Mouse (Mus musculus) MEL (cell line): ENCODE measurements around the gene Hpse2.

Experiments
- BHLHE40 ChIP-seq: IDR thresholded peaks from 2 replicates; pipeline ENCODE4 v1.6.1; 2012; ENCODE audit warnings: low read depth, mild to moderate bottlenecking, inconsistent platforms, low read length, improper control_type of control experiment, borderline replicate concordance
- CTCF ChIP-seq, 3 experiments: IDR thresholded peaks in 2 of 3; conservative IDR thresholded peaks in 1 of 3; 2 replicates each; pipeline ENCODE4 v1.5.1; 2011 to 2012; ENCODE audit warnings: low read length in 3 of 3, low read depth in 2 of 3, mild to moderate bottlenecking in 2 of 3, improper control_type of control experiment in 1 of 3, inconsistent platforms in 1 of 3, mixed read lengths in 1 of 3, moderate library complexity in 1 of 3; ENCODE audit not compliant: control insufficient read depth in 1 of 3, insufficient read depth in 1 of 3, poor library complexity in 1 of 3, severe bottlenecking in 1 of 3
- EP300 ChIP-seq, 2 experiments: IDR thresholded peaks; 2 replicates each; pipeline ENCODE4 v1.6.1; 2011; ENCODE audit warnings: improper control_type of control experiment in 2 of 2, low read length in 2 of 2, low read depth in 1 of 2, mild to moderate bottlenecking in 1 of 2
- JUND ChIP-seq: IDR thresholded peaks from 2 replicates; pipeline ENCODE4 v1.6.1; 2011; ENCODE audit warnings: low read depth, mild to moderate bottlenecking, improper control_type of control experiment, low read length
- MAFK ChIP-seq: IDR thresholded peaks from 2 replicates; pipeline ENCODE4 v1.6.1; 2011; ENCODE audit warnings: low read depth, mild to moderate bottlenecking, low read length, improper control_type of control experiment, borderline replicate concordance
- MEF2A ChIP-seq: IDR thresholded peaks from 2 replicates; pipeline ENCODE4 v1.6.1; 2014; ENCODE audit warnings: low read depth, mild to moderate bottlenecking, inconsistent platforms, low read length, improper control_type of control experiment; ENCODE audit not compliant: poor library complexity, insufficient replicate concordance, severe bottlenecking; ENCODE audit errors: extremely low read depth
- POLR2A ChIP-seq, 2 experiments: IDR thresholded peaks; 2 replicates each; pipeline ENCODE4 v1.6.1; 2011 to 2012; ENCODE audit warnings: low read length in 2 of 2, mild to moderate bottlenecking in 2 of 2, control low read depth in 1 of 2, improper control_type of control experiment in 1 of 2, low read depth in 1 of 2, moderate library complexity in 1 of 2; ENCODE audit not compliant: control insufficient read depth in 1 of 2, insufficient read depth in 1 of 2, poor library complexity in 1 of 2
- USF1 ChIP-seq: IDR thresholded peaks from 2 replicates; pipeline ENCODE4 v1.6.1; 2014; ENCODE audit warnings: low read depth, mild to moderate bottlenecking, inconsistent platforms, low read length, improper control_type of control experiment, moderate library complexity
- ZC3H11A ChIP-seq: IDR thresholded peaks from 2 replicates; pipeline ENCODE4 v1.6.1; 2012; ENCODE audit warnings: low read depth, mild to moderate bottlenecking, inconsistent platforms, low read length, improper control_type of control experiment

DNA sequence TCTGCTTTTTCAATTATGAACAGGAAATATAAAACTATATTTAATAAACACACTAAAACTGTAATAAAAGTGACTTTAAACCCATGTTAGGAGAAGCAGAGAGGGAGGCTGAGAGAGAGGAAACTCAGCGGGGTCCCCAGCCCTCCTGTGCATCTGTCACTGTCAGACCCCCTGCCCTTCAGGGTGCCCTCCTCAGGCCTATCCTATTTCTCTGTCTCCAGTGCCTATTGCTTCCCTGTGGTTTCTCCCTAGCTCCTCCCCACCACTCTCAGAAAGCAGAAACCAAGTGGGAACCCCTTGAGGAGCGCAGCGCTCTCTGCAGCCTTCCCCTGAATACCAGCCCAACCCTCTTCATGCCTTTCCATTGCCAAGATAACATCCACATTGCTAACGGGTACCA lies 510.5 kb downstream of the Hpse2 start:
- no peak for TF ChIP-seq EP300 (IDR thresholded peaks at IDR 0.05; ENCODE audit: low read depth in 1 of 2, low read length in 2 of 2)
- TF ChIP-seq USF1: no peak
- no peak for TF ChIP-seq CTCF (IDR thresholded peaks at IDR 0.05 in 2 of 3, conservative IDR thresholded peaks at IDR 0.05 in 1 of 3; ENCODE audit: control insufficient read depth in 1 of 3, insufficient read depth in 1 of 3, low read depth in 2 of 3, low read length in 3 of 3, poor library complexity in 1 of 3, severe bottlenecking in 1 of 3)
- no peak for TF ChIP-seq JUND
- TF ChIP-seq POLR2A (IDR thresholded peaks at IDR 0.05; ENCODE audit: control insufficient read depth in 1 of 2, insufficient read depth in 1 of 2, low read depth in 1 of 2, low read length in 2 of 2, poor library complexity in 1 of 2): no peak
- no peak for TF ChIP-seq BHLHE40
- no peak for TF ChIP-seq ZC3H11A
- no peak for TF ChIP-seq MEF2A
- no peak for TF ChIP-seq MAFK
